In the genomic region with DNA sequence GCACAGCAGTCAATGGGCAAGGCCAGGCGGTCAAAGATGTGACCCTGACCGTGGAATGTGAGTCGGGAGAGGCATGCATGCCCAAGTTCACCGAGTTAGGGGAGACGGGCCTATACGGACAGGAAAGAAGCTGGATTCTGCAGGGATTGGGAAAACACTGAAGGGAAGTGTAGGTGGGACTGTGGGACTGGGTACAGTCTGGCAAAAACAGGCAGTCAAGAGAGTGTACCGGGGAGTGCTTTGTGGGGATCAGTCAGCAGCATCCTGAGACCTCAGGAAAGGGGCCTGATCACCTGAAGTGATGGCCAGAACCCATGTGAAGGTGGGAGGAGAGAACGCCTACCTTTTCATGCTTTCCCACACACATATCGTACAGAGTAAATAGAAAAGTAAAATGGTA, we compare ENCODE assay signal across 21 mouse cellular contexts. TPM values are rescaled to one million over a fixed set of nuclear protein-coding genes. Genes with fewer than 3 reads are reported as not detected.
DNase-seq lines count a peak whose midpoint lies in the region; ATAC-seq and TF ChIP-seq lines count a peak whose summit lies in the region.
"Had no signal": no experiment of that assay in that cellular context is flagged by ENCODE, and none has a peak within 500 bp of the region (broad histone marks: within the 10 kb centered on the region; RNA-seq: fewer than 3 reads in every experiment).

No protein-coding gene starts in this region.

- H3K4me3 ChIP-seq in hindbrain, embryonic 15.5 days: peak overlapping the region; percentile 52
- H3K4me3 ChIP-seq in intestine, postnatal 0 days (ENCODE audit: low read depth, low read length): no peak overlapping the region
- H3K4me3 ChIP-seq: midbrain, embryonic 12.5 days had no signal

- H3K27ac ChIP-seq in hindbrain, embryonic 15.5 days (replicated peaks): no peak overlapping the region
- H3K27ac ChIP-seq in intestine, postnatal 0 days (ENCODE audit: low read depth, low read length): no peak overlapping the region
- H3K27ac ChIP-seq: liver, embryonic 14.5 days; midbrain, embryonic 12.5 days had no signal

- peak overlapping the region; percentile 87 for H3K4me2 ChIP-seq in hindbrain, embryonic 15.5 days
- no peak overlapping the region for H3K4me2 ChIP-seq in intestine, postnatal 0 days (replicated peaks; ENCODE audit: low read depth)
- H3K4me2 ChIP-seq: midbrain, embryonic 12.5 days had no signal

- peak; percentile 21 for DNase-seq in kidney, adult 9 months
- no peak for DNase-seq in kidney, postnatal 14 days
- DNase-seq in right cerebral cortex, adult 2 months (ENCODE audit: low spot score in 2 of 2): peak; percentile 30 to 38
- no peak for DNase-seq in right cerebral cortex, postnatal 14 days
- no peak for DNase-seq in adrenal gland, postnatal 10 days
- DNase-seq: adrenal gland, adult 2 months; cerebellum, adult 18-20 months; gastrocnemius, postnatal 10 days; kidney, adult 18-20 months; layer of hippocampus, postnatal 36 days; lung, postnatal 10 days had no signal

- H3K4me1 ChIP-seq in hindbrain, embryonic 15.5 days (replicated peaks): peaks cover 72% of the 10 kb centered on the region
- H3K4me1 ChIP-seq in intestine, postnatal 0 days (replicated peaks; ENCODE audit: control insufficient read depth, insufficient read depth, low read length): peaks cover 19% of the 10 kb centered on the region

- H3K36me3 ChIP-seq in hindbrain, embryonic 15.5 days: no peaks in the 10 kb centered on the region
- no peaks in the 10 kb centered on the region for H3K36me3 ChIP-seq in intestine, postnatal 0 days (ENCODE audit: control insufficient read depth, insufficient read depth)
- H3K36me3 ChIP-seq: midbrain, embryonic 12.5 days had no signal

- no peak for ATAC-seq in hindbrain, embryonic 15.5 days (ENCODE audit: low FRiP score, low read depth)
- no peak for ATAC-seq in intestine, postnatal 0 days

- no peaks in the 10 kb centered on the region for H3K9me3 ChIP-seq in hindbrain, embryonic 15.5 days
- H3K9me3 ChIP-seq in intestine, postnatal 0 days (ENCODE audit: control insufficient read depth): no peaks in the 10 kb centered on the region
- H3K9me3 ChIP-seq: G1E; midbrain, embryonic 12.5 days had no signal

- H3K9ac ChIP-seq in hindbrain, embryonic 15.5 days: no peak overlapping the region
- H3K9ac ChIP-seq in intestine, postnatal 0 days (ENCODE audit: low read depth, low read length): no peak overlapping the region
- H3K9ac ChIP-seq: liver, embryonic 14.5 days; midbrain, embryonic 12.5 days had no signal

- peaks cover 84% of the 10 kb centered on the region for H3K27me3 ChIP-seq in hindbrain, embryonic 15.5 days
- peaks cover 70% of the 10 kb centered on the region for H3K27me3 ChIP-seq in intestine, postnatal 0 days (replicated peaks; ENCODE audit: control insufficient read depth, insufficient read depth, low read length)

- WGBS in hindbrain, embryonic 15.5 days: 20% methylated on average over 9 of the region's 9 CpGs
- WGBS in intestine, postnatal 0 days: 34% methylated on average over 9 of the region's 9 CpGs

- TF ChIP-seq CTCF in intestine, postnatal 0 days (IDR thresholded peaks at IDR 0.05; ENCODE audit: low read depth): no peak

RNA-seq across cellular contexts. Expression of a gene that starts 3.7 kb away (rescaled TPM):
- 1.7 and 2.6 TPM in 2 replicates for polyA plus RNA-seq in hindbrain, embryonic 15.5 days (2015; fragmentation: Nextera tagmentation; extraction: Ambion mirVana)
- total RNA-seq in adrenal gland, postnatal 10 days (2021): under 1 TPM; 0.51 to 0.67 TPM
- polyA plus RNA-seq in intestine, postnatal 0 days (2015; fragmentation: Nextera tagmentation; extraction: Ambion mirVana): 0.08 and 0.12 TPM in 2 replicates
- total RNA-seq: common myeloid progenitor, adult 5-6 weeks; heart, postnatal 25 days; neutrophil, adult 5-6 weeks had no signal
- polyA plus RNA-seq: heart, embryonic 11.5 days; limb, embryonic 11.5 days; midbrain, embryonic 12.5 days had no signal

RNA-seq across cellular contexts. Expression of a gene that starts 6.4 kb away (rescaled TPM):
- not detected in 2 replicates for polyA plus RNA-seq in hindbrain, embryonic 15.5 days (2015; fragmentation: Nextera tagmentation; extraction: Ambion mirVana)
- total RNA-seq in adrenal gland, postnatal 10 days (2021): 1 to 10 TPM; 2.3 to 3.2 TPM
- 0.12 and 0.20 TPM in 2 replicates for polyA plus RNA-seq in intestine, postnatal 0 days (2015; fragmentation: Nextera tagmentation; extraction: Ambion mirVana)
- total RNA-seq: neutrophil, adult 5-6 weeks had no signal

RNA-seq across cellular contexts. Expression of a gene that starts 19.8 kb away (rescaled TPM):
- polyA plus RNA-seq in hindbrain, embryonic 15.5 days (2015; fragmentation: Nextera tagmentation; extraction: Ambion mirVana): 3.4 and 3.9 TPM in 2 replicates
- 10 to 100 TPM; 10.8 to 12.4 TPM for total RNA-seq in adrenal gland, postnatal 10 days (2021)
- polyA plus RNA-seq in intestine, postnatal 0 days (2015; fragmentation: Nextera tagmentation; extraction: Ambion mirVana): 10.2 and 11.8 TPM in 2 replicates

RNA-seq across cellular contexts. Expression of a gene that starts 31.3 kb away (rescaled TPM):
- 0.58 and 3.0 TPM in 2 replicates for polyA plus RNA-seq in hindbrain, embryonic 15.5 days (2015; fragmentation: Nextera tagmentation; extraction: Ambion mirVana)
- total RNA-seq in adrenal gland, postnatal 10 days (2021): not detected
- polyA plus RNA-seq in intestine, postnatal 0 days (2015; fragmentation: Nextera tagmentation; extraction: Ambion mirVana): not detected in 2 replicates
- total RNA-seq: adrenal gland, adult 2 months; common myeloid progenitor, adult 5-6 weeks; G1E; gastrocnemius, postnatal 10 days; heart, postnatal 25 days; layer of hippocampus, postnatal 36 days; neutrophil, adult 5-6 weeks had no signal
- polyA plus RNA-seq: adrenal gland, adult 2 months had no signal

RNA-seq across cellular contexts. Expression of a gene that starts 33.0 kb away (rescaled TPM):
- polyA plus RNA-seq in hindbrain, embryonic 15.5 days (2015; fragmentation: Nextera tagmentation; extraction: Ambion mirVana): 109 and 114 TPM in 2 replicates
- total RNA-seq in adrenal gland, postnatal 10 days (2021): 100 to 1,000 TPM; 121 to 125 TPM
- 107 and 113 TPM in 2 replicates for polyA plus RNA-seq in intestine, postnatal 0 days (2015; fragmentation: Nextera tagmentation; extraction: Ambion mirVana)

Comparison
In these comparisons a context has a peak if more than half of its experiments do, and no peak if none do; other contexts are left out.
1. DNase-seq: peak in kidney, adult 9 months (single experiment) and right cerebral cortex, adult 2 months (2 of 2); none in kidney, postnatal 14 days (single experiment), right cerebral cortex, postnatal 14 days (single experiment) and adrenal gland, postnatal 10 days (single experiment).